Mouse (Mus musculus): ENCODE measurements around the gene Serpina3a. TPM values are rescaled to one million over a fixed set of nuclear protein-coding genes. Genes with fewer than 3 reads are reported as not detected.

The Serpina3a gene
- total RNA-seq, 2 experiments from 2014 or later = not detected

DNA sequence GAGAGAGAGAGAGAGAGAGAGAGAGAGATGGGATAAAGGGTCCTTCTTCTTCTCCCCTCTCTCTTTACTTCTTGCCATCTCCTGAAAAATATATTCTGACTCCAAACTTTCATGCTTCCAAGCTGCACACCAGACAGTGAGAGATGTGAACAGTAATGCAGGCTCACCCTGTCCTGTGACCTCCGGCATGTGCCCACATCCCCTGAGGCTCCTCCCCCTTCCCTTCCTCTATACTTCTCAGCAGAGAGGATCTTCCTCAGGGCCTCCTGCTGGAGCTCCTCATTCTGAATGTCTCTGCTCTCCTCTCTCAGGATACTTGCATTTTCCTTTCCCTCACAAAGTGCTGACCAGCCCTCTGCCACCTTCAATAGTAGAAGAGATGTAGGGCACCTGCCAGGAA is 29.9 kb downstream of the Serpina3a start:
- no peak for DNase-seq (ENCODE audit: low spot score in 2 of 2)

DNA sequence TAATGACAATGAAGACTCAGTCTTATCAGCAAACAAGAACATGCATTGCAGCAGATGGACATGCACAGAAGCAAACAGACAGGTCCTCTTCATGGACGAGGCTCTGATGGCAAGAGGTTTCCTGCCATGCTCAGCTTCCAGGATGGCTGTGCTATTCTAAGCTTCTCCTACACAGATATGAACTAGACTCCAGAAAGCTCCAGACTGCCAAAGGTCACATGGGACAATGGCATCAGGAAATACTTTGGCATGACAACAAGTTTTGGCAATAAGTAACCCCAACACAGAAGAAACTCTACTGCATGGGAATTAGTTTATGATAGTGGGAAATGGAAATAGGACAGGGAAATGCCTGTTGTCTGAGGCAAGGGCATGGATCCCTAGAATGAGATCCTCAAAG is 30.8 kb downstream of the Serpina3a start:
- no peak for DNase-seq (ENCODE audit: low spot score in 2 of 2)

DNA sequence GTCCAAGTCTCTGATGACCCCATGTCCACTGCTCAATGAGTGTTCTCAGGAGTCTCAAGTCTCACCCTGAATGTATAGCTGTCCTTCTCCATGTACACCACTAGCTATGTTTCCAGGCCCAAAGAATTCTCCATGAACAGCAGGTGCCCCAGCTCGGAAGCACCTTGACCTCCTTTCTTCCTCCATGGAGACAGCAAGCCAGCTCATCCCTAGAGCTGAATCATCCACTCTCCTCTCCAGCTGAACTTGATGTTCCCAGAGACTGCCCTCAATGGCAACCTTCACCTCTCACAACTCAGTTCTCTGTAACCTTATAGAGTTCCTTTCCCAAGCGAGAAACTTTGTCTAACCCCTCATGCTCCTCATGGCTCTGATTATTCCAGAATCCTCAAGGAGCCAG is 33.0 kb downstream of the Serpina3a start:
- no peak for DNase-seq (ENCODE audit: low spot score in 2 of 2)

DNA sequence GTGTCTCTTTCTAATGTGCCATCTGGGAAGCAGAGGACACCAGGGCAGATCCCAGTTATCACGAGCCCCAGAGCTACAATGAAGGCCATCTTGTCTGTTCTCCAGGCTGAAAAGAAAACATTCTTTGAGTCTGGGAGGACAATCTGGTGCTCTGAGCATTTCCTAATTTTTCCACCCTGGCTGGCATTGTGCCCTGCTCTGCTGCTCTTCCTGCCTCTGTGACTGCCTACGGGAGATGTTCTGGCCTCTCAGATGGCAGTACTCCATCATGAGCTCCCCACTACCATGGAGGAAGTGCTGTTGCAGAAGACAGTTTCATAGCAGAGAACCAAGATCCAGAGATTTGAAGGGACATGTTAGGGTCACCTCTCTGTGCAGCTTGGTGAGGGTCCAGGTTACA is 39.5 kb downstream of the Serpina3a start:
- DNase-seq (ENCODE audit: low spot score in 2 of 2) = no peak

DNA sequence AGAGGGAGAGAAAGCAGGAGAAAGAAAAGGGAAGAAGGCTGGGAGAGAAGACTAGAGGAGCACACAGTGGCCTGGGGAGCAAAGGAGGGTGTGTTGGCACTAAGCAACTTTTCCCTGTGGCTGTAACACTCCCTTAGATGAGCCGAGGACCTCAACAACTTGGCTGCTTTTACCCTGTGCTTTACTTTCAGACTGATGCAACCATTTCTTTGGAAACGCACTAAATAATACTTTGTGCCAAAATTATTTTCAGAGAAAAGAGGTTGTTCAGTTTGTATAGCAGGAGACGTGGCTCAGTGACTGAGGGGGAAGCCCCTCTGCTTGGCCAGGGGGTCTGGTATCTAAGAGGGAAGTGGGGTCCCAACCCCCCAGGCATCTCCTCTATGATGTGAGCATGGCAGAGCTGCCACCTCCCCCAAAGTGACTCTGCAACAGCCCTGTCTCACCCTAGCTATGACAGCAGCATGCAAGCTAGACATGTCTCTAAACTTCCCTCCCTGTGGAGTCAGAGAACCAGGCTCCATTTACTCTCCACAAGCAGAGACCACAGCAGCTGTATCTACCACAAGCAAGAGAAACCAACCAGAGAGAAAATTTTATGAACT is 40.6 kb downstream of the Serpina3a start:
- DNase-seq (ENCODE audit: low spot score in 2 of 2) = no peak

DNA sequence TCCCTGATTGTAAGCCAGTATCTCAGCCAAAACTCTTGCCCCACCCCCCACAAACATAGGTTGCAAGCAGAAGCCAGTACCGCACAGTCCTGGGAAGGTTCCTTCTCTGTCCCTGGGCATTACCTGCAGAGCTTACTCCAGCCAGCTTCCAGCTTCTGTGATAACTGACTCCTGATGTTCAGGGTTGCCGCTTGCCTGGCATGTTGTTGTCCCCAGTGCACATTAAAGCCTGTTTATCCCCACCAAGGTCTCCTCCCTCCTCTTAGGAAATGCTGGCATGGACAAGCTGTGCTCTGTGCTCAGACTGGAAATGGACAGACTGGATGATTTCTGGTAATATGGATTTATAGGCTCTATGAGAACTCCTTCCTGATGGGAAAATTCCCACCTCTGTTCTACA is 41.1 kb downstream of the Serpina3a start, which contains the start of gene Serpina3c:
Gene Serpina3c, minus strand, starts transcription at position 215 of the 400 bp plus-strand sequence.
- no peak for DNase-seq (ENCODE audit: low spot score in 2 of 2)

Other genes with a start within 250 kb of the Serpina3a start
- gene Serpina1a, start 249.2 kb upstream of the Serpina3a start, total RNA-seq (2021) = 100 to 1,000 TPM in 1 of 2 experiments, 10 to 100 TPM in 1; 11.1 to 267 TPM
- gene Serpina1c, start 207.8 kb upstream of the Serpina3a start, total RNA-seq (2021) = 100 to 1,000 TPM in 1 of 2 experiments, 1 to 10 TPM in 1; 9.0 to 275 TPM
- gene Serpina1e, start 153.7 kb upstream of the Serpina3a start, total RNA-seq (2021) = 100 to 1,000 TPM in 1 of 2 experiments, 1 to 10 TPM in 1; 8.3 to 423 TPM
- gene Serpina11, start 122.8 kb upstream of the Serpina3a start, total RNA-seq (2021) = 10 to 100 TPM in 1 of 2 experiments, under 1 TPM in 1; 0.53 to 23.8 TPM
- under 1 TPM in 1 of 2 experiments, not detected in 1; 0.17 TPM for gene Serpina9, start 99.0 kb upstream of the Serpina3a start, total RNA-seq (2021)
- under 1 TPM in 1 of 2 experiments, not detected in 1; 0.08 TPM for gene Serpina12, start 68.3 kb upstream of the Serpina3a start, total RNA-seq (2021)
- under 1 TPM; 0.22 to 0.51 TPM for gene Serpina5, start 11.6 kb upstream of the Serpina3a start, total RNA-seq (2021)
- gene Serpina3b, start 15.3 kb downstream of the Serpina3a start, total RNA-seq (2021) = under 1 TPM in 1 of 2 experiments, not detected in 1; 0.70 TPM
- 1 to 10 TPM; 2.0 to 3.2 TPM for gene Serpina3c, start 41.1 kb downstream of the Serpina3a start, total RNA-seq (2021)
- gene Serpina3f, start 101.8 kb downstream of the Serpina3a start, total RNA-seq (2021) = 1 to 10 TPM in 1 of 2 experiments, under 1 TPM in 1; 0.84 to 1.9 TPM
- 10 to 100 TPM; 10.4 to 20.9 TPM for gene Serpina3g, start 123.5 kb downstream of the Serpina3a start, total RNA-seq (2021)
- under 1 TPM; 0.28 to 0.50 TPM for gene Serpina3i, start 150.4 kb downstream of the Serpina3a start, total RNA-seq (2021)
- not detected for gene Serpina3j, start 201.8 kb downstream of the Serpina3a start, total RNA-seq (2021)
- 100 to 1,000 TPM in 1 of 2 experiments, 1 to 10 TPM in 1; 2.3 to 117 TPM for gene Serpina3k, start 225.8 kb downstream of the Serpina3a start, total RNA-seq (2021)
- 10 to 100 TPM in 1 of 2 experiments, 1 to 10 TPM in 1; 1.1 to 35.8 TPM for gene Serpina3m, start 225.8 kb downstream of the Serpina3a start, total RNA-seq (2021)

Data from adrenal gland, postnatal 4 days (tissue).